Mouse (Mus musculus) right cerebral cortex, postnatal 14 days (tissue): Measurements from ENCODE around the gene Nlgn1.

Source experiments
- DNase-seq: peaks from one replicate; pipeline ENCODE4 v3.0.0; 2022

Gene Nlgn1

DNA sequence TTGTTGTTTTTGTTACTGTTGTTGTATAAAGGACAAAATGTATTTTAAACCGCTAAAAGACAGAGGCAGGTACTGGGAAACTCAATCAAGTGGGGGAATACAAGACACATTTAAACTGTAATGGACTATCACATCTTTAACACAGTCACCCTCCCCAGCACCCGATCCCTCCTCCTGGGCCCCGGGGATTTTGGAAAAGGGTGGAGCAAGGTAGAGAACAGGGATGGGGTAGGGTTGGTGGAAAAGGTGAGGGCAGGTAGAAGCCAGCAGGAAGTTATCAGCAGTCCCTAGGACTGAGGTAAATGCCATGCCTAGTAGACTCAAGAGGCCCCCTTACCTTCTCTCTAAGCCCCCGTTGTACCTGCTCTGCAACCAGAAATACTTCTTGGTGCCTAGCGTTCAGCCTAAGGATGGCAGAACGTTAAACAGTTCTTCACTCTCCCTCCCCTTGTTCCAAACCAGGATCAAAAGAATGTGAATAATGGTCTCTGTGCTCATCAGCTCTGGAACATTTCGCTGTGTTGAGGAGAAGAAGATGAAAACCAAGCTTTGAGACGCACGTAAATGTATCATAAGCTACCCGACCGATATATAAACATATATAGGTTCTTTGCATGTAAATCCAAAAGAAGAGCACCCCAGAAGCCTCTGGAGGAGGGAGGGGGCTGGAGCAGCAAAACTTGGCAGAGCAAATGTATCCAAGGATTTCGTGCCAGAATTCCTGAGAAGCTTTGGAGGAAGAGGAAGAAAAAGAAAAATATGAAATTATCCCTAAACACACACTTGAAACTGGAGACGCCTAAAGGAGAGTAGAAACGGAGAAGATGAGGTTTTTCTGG, at the start of gene Nlgn1:
Nlgn1 (minus strand) TSS at position 61 of the 839 bp plus-strand sequence.
- no peak for DNase-seq

DNA sequence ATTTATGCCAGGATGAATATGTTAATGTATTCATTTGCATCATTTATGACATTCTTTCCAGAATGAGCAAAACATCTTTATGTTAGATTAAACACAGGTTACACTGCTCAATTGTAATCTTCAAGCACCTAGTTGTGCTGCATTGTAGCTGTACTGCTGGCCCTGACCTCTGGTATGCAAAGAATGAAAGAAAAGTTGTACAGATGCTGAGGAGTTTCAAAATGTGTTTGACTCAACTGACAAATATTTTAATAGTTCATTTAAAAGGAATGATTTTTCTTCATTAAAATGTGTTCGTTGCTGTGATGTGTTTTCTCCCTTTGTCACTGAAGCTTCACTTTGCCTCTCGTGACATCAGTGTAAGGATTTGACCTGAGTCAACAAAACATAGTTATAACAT, 46.0 kb upstream of the Nlgn1 start:
- no peak for DNase-seq

DNA sequence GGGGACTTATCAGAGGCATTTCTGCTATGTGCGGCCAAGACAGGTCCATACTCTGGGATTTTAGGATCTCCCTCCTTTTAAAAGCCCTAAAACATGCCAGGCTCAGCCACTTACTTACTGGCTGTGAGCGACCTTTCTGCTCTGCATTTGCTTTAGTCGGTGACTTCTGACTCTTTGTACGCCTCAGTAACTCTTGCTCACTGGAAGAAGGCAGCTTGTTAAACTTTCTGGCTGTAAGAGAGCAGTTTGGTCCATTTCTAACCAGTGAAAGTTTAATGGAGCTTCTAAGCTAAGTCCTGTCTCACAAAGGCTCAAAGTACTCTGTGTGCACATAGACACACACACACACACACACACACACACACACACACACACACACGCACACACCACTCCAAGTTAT, 22.8 kb upstream of the Nlgn1 start:
- DNase-seq = no peak

DNA sequence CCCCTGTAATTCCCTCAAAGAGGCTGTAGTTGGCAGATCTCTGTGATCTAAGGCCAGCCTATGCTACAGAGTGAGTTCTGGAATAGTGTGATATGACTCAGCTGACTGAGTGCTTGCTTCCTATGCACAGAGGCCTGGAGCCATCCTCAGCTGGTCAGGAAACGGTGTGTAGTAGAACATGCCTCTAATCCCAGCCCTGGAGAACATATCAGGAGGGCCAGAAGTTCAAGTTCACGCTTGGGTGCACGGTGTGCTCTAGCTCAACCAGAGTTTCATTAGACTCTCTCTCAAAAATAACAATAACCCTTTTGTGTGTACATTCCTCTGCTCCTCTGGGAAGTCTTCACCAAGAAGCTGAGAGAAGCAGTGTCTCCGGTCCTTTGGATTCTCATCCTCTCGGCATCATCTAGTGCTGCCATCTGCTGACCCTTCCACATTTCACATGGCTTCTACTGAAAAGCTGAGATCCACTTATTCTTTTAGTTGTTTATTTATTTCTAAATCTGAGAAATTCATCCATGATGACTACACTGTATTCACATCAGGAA, 22.3 kb upstream of the Nlgn1 start:
- peak; percentile 15 for DNase-seq

DNA sequence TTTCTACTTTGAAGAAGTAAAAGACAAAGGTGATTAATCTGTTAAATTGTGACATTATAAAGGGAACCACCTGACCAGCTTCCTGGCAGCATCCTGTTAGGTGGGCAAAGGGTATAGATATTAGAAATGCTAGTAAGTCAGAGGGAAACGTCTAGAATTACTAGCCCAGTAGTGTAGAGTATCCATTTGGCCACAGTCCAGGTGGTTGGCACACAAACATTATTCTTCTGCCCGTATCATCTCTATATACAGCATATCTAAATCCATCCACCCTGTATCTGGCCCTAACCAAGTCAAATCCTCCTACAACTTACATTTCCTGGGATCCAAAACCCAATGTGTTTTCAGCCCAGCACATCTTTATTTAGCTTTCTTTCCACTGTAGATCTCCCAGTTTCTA, 5.2 kb upstream of the Nlgn1 start:
- DNase-seq = no peak

DNA sequence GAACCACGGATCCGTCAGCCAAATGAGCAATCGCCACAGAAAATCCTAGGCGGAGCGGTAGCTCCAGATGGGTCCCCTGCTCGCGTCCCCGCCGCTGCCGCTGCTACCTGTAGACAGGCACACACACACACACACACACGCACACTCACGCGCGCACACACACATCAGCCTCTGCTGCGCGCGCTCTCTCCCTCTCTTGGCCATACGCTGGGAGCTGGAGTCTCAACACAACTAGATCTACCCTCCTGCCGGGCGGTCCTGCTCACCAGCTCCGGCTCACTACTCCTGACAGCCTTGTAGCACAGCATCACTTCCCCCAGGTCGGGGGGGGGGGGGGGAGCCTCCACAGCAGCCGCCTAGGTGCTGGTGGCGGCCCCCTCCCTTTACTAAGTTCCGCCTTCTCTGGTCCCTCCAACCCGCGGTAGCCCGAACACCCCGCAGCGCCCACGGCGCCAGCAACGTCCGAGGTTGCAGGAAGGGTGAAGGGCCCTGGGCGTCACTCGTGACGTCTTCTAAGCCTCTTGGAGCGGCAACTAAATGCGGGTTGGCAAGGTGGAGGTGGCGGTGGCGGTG, 1.1 kb upstream of the Nlgn1 start:
- peak; percentile 70 for DNase-seq

DNA sequence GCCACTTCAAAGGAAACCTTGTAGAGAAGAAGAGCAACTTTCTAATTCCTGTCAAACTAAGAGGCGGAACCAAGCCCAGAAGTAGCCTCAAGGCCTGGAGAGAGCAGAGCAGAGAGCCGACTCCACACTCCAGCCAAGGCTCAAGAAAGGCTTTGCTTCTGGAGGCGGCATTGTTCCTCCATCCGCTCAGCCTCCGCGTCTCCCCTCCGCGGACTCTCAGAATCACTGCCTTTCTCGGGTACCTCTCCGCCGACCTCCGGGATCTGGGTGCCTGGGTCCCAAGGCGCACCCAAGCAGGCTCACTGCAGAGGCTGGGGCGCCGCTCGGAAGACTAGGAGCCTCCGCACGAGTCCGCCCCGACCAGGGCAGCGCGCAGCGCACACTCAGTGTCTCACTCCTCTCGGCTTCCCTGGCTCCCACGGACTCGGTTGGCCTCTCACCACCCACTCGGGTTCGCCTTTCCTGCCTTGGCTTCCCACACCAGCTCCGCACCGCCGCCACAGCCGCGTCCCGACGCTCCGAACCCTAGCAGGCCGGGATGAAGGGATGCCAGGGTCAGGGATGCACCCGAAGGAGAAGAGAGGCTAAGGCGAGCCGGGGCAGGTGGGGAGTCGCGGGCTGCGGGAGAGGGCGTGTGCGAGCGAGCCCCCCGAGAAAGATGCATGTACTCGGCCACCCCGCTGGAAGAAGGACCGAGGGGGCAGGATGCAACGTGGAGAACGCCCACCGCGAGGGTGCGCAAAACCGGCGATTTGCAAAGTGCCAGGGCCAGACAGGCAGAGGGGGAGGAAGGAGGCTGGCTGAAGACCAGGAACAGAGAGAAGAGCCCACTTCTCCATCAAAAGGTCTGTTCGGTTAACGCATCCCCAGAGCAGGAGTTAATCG, 841 bp downstream of the Nlgn1 start:
- DNase-seq = peak; percentile 68

DNA sequence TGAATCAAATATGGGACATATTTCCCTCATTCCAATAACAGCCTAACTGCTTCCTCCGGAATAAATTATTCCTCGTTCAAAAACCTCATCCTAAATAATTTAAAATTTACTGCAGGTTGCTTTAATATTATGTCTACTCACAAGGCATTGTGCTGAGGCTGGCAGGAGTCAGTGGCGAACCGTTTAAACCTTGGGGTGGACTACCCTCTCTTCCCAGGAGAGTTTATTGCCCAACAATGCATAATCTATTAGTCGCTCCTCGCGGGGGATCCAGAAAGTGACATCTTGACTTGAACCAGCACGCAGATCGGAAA, 1.4 kb downstream of the Nlgn1 start:
- DNase-seq = no peak

DNA sequence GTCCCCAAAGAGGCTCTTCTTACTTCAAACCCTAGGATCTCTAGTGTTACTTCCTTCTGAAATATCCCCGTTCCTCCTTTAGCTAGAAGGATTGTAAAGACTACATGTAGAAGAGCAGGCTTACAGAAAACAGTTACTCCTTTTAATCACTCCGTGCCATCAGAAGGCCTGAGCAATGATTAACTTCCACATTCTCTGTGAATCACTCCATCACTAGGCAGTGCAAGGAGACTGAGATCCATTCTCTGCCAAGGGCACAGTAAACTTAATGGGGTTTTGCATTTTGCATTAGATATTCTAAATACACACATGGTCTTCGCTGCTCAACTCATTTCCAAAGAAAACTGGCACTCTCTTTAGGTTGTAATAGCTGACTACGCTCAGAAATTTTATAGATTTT, 2.2 kb downstream of the Nlgn1 start:
- DNase-seq = no peak

DNA sequence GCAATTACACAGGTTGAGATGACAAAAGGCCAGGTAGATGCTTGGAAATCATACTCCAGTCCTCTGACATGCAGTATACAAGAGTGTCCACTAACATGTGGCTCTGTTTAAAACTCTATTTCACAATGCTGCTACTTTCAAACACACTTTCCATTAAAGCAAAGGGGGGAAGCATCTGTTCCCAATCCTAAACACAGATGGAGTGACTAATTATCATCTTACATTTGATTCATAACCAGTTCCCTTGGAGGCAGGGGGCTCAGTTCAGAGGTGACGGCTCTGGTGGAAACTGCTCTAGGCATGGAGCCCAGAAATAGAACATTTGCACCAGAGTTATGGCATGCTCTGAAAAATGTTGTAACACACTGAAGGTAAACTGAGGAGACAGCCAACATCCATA, 7.8 kb downstream of the Nlgn1 start:
- DNase-seq = no peak

DNA sequence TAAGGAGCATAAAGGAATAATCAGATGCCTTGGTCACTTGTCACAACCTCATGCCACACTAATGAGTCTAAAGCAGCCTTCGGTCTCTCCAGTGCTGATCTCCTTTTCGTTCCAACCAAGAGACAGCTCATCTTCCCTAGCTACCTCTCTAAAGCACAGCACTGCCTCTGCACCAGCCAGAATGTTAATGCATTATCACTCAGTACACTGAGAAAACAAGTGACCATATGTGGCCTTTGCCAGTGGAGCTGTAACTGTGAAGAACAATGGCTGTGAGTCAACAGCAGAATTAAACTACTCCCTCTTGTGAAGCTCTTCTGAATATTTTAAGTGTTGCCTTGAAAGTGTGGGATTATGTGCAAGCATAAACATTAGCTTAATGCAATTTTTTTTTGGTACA, 14.9 kb downstream of the Nlgn1 start:
- DNase-seq = no peak

DNA sequence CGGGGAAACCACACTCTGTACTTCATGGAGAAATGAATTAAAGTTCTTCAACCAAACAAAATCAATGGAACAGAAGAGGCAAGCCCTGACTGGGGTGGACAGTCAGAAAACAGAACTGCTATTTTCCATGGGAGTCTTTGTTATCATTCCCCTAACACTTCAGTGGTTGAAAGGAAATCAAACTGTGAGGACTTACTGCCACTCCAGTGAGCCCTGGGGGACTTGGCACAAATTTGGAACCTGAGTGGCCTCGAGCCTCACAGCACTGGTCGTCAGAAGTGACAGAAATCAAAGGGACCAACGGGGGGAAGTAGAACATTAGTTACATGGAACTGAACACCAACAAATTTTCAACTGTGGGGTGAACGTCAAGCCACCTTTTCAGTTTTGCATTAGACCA, 34.4 kb downstream of the Nlgn1 start:
- no peak for DNase-seq

DNA sequence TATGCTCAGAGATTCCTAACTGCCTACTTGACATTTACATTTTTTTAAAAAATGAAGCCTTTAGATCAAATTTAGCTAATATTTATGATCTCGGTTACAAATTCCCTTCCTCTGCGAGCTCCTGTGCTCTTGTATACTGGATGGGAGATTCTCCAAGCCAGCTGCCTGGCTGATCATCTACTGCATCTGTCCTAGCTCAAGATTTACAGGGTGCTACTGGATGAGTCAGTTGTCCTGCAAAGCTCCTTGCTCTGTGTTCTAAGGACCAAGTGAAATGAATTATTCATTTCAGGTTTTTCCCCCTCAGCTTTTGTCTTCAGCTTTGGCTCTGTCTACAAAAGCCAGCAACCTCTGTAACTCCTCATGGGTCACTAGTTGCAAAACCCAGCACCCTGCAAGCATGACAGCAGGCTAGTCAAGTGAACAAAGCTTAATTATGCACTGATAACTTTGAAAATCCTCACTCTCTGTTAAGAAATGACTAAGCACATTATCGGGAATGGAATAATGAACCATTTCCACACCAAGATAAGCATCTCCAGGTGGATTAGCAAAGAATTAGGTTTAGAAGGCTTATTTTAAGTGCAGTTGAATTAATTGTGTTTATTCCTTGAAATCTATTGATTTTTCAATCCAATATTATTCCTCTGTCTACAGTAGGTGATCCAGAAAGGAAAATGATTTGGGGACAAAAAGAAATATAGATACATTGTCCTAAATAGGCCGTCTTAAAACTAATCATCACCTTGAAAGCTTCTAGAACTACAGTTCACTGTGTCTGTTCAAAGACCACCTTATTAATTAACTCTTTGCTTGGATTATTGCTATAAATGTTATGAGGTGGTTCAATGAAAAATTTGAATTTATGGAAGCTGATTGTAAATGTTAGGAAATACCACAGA, 61.1 kb downstream of the Nlgn1 start:
- no peak for DNase-seq

DNA sequence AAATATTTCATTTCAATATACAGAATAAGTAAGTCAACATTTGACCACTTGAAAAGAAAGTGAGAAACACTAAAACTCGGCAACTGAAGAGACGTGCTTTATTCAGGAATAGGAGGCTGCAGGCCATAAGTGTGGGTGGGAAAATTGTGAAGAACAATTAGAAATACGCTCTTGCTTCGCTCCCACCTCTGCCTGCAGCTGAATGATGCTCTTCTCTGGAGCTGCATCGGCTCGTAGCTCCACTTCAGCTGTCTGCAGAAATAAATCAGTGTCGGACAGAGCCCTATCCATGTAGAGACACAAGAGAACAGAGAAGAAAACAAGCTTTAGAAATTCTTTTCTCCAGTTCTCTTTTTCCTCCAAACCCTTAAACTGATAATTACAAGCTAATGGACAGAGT, 85.7 kb downstream of the Nlgn1 start:
- no peak for DNase-seq

DNA sequence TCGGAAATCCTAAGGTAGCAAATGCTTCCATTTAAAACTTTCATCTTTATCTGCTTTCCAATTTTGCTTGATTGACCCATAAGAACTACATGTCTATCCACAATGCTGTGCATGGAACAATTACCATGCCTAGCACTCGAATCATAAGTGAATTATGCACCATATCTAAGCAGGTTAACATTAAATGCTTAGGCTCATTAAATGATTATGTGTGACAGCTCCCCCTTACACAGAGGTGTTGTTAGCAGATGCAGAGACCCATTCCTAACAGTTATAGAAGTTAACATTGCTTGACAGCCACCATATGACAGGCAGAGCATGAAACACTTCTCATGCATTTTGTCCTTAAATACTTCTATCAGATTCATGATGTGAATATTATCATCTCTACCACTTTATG, 89.0 kb downstream of the Nlgn1 start:
- no peak for DNase-seq

DNA sequence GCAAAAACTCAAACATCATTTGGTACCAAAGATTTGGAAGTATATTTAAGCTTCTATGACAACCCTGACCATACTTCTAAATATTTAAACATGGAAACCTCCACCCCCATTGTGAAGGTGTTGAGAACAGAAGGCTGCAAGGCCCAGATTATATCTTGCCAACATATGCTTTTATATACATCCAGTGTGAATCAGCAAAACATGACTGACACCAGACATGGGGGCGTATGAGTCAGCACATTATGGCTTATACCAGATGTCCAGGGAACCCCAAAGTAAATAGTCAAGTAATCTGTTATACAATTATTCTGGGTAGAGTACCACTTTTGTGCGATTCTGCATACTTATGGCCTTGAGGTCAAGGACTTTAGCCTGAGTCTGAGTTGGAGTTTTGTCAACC, 102.3 kb downstream of the Nlgn1 start:
- no peak for DNase-seq

DNA sequence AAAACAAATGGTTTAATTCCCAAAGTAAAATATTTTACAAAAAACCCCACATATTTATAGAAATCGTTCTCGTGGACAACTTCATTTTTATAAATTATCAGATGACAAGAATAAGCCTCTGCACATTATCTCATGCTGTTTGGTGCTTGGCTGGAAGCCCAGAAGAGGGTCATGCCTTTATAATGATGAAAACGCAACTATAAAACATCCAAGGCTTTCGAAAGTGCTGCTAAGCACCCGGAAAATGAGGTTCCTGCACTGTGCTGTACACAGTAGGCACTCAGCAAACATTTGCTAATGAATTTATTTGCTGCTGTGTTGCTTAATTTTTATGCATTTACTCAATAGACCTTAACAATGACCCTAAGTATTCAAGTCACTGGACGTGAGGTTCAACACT, 103.4 kb downstream of the Nlgn1 start:
- no peak for DNase-seq

DNA sequence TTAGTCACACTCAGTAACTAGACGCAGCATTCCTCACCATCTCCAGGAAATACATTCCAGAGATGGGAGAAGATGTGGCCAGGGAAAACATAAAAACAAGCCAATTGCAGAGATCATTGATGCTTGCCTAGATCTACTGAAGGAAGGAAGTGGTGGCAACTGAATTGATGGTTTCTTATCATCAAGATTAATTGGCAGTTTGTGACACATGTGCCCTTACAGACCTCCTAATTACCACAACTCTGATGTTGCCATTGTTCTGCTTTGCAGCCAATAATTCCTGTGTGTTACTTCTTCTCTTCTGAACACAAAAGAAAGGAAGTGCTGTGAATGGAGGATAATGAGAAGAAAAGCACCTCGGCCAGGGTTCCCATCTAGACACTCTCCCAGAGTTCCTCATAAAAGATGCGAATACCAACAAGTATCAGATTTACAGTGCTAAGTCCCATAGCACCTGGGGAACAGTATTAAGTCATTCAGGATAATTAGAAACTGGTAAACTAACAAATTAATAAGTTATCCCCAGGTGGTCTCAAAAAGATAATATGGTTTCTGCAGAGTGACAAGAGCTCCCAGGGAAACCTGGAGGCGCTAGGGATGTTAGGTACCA, 104.0 kb downstream of the Nlgn1 start:
- DNase-seq = no peak

DNA sequence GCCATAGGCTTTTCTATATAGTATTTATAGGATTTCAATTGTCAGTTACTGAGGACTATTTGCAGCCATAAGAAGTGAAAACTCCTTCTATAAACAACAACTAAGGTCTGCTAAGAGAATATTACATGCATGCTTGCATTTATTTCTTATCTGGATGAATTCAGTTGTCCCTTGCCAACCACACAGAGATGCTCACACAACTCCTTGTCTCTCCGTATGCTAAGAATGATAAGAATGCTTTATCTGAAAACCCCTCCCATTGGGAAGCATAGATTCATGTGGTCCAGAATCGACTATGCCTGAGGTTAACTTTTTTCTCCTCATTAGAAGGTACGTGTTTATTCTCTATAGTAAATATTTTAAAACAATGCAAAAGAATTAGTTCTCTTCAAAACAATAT, 108.8 kb downstream of the Nlgn1 start:
- DNase-seq = no peak

DNA sequence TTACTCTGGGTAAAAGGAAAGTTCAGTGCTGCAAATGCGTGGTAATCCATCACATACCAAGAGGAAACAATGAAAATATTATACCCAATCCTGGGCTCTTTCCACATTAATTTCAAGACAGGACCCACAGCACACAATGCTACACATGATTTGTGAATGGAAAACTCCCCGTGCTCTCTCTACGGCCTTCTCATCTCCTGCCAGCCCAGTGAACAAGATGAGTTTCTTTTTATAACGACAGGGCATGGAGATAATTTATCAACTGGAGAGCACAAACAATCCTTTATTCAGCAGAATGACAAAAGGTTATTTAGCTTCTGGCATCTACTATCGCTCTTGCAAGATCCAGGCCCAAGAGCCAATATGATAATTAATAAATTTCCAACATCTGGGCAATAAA, 116.0 kb downstream of the Nlgn1 start:
- no peak for DNase-seq

DNA sequence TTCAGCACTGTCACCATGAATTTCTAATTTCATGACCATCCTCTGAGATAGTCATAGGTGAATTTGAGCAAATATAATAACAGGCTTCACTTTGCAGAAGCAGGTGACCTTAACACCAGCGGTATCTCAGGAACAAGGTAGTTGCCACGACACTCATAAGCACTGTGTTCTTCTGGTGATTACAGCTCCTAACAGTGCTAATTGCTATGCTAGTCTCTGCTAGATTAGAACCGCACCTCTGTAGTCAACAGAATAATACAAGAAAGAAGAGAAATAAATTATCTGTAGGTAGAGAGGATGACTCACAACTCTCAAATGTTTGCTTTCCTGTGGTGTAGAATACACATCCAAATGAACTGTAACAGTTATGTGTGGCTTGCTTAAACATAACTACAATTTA, 129.6 kb downstream of the Nlgn1 start:
- DNase-seq = no peak

DNA sequence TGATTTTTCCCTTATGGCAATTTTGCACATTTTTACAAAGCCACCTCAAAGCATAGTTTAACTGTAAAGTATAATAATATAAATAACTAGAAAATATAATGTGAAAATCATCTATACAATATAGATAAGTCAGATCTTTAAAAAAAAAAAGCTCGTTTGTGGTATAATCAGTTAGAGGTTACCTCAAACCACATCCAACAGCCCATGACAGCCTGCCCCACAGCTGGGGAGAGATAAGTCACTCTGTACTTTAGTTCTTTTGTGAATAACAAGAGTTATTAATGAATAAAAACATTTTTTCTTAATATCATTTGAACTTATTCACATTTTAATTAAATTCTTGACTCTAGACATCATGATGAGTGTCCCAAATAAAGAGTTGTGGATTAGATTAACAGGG, 130.8 kb downstream of the Nlgn1 start:
- no peak for DNase-seq
